Mouse (Mus musculus): ENCODE measurements around the gene Pecr. TPM values are rescaled to one million over a fixed set of nuclear protein-coding genes. Genes with fewer than 3 reads are reported as not detected.
"Not testable (repeated sequence)": the region's sequence is repeated elsewhere in the genome, so short reads cannot be mapped to it uniquely, and the experiment has no call there.

The Pecr gene
- polyA plus RNA-seq, 1 experiment from 2014 or later, result 30.1 TPM

DNA sequence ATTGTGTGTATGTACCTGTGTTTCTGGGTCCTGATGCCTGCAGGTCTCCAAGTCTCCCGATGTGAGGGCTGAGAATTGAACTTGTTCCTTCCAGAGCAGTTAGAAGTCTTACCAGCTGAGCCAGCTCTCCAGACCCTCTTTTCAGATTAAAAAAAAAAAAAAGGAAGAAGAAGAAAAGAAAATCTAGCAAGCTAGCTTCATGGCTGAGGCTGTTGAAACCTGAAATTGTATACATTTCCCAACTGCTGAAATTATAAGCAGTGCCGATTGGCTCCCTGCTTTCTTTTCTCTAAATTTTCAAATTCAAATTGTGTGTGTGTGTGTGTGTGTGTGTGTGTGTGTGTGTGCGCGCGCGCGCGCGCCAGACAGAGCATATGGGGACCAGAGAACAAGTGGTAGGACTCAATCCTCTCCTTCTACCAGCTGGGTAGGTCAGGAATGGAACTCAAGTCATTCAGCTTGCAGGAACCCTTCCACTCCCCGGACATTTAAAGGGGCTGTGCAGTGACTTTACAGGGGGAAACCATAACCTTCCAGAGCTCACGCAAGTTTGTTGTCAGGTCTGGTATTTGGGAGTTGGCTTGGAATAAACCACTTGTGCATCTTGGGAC, 30.1 kb downstream of the Pecr start:
- no peak for ATAC-seq (ENCODE audit: insufficient number of reproducible peaks, insufficient read depth, low FRiP score, low TSS enrichment, low read depth)
- WGBS, result 49% methylated on average over 11 of the region's 11 CpGs
- H3K27me3 ChIP-seq, result no peaks in the 10 kb centered on the region
- peak overlapping the region; percentile 60; the same call in 1 of the 2 replicates for H3K9ac ChIP-seq (replicated peaks)
- H3K36me3 ChIP-seq, result peaks cover 14% of the 10 kb centered on the region; the same call in 1 of the 2 replicates
- H3K4me1 ChIP-seq (replicated peaks), result peaks cover 23% of the 10 kb centered on the region
- H3K27ac ChIP-seq, result peak overlapping the region; percentile 89
- peak overlapping the region; percentile 43 for H3K4me3 ChIP-seq (replicated peaks)
- peak overlapping the region; percentile 64 for H3K4me2 ChIP-seq
- no peaks in the 10 kb centered on the region for H3K9me3 ChIP-seq

DNA sequence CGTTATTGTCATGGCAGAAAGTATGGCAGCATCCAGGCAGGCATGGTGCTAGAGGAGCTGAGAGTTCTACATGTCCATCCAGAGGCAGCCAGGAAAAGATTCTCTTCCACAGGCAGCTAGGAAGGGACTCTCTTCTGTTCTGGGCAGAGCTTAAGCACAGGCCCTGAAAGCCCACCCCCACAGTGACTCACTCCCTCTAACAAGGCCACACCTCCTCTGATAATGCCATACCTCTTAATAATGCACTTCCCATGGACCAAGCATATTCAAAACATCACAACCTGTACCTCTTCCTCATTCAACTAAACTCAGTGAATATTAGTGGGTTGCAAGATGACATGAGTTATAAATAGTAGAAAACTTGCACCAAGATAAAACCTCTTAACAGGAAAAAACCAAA, 32.3 kb downstream of the Pecr start:
- peaks cover 22% of the 10 kb centered on the region for H3K4me1 ChIP-seq (replicated peaks)
- H3K9me3 ChIP-seq, result no peaks in the 10 kb centered on the region
- H3K4me2 ChIP-seq, result no peak overlapping the region
- ATAC-seq (ENCODE audit: insufficient number of reproducible peaks, insufficient read depth, low FRiP score, low TSS enrichment, low read depth), result no peak
- H3K27ac ChIP-seq, result no peak overlapping the region
- H3K36me3 ChIP-seq, result no peaks in the 10 kb centered on the region
- no peak overlapping the region for H3K4me3 ChIP-seq (replicated peaks)
- no peak overlapping the region for H3K9ac ChIP-seq (replicated peaks)
- no peaks in the 10 kb centered on the region for H3K27me3 ChIP-seq
- WGBS, result 82% methylated on average over 1 of the region's 1 CpGs

DNA sequence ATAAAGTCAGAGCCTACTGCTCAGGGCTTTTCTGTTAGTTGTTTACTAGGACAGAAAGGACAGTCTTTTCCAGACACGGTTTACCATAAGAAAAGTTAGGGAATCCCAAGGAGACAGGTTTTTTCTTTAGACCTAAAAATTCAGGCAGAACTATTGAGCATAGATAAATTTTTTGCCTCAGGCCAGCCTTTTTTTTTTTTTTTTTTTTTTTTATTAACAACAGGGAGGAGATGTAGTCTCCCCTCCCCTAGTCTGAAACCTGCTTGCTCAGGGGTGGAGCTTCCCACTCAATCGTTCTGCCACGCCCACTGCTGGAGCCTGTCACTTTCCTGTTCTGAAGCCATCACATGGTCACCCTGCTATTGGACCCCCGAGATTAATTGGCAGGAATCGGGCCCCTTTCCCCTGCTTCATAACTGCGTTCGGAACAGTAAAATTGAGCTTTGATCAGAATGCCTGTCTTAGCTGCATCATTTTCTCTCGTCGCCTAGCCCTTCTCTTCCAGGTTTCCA, 35.8 kb downstream of the Pecr start:
- H3K4me2 ChIP-seq; H3K27ac ChIP-seq; H3K9me3 ChIP-seq; H3K36me3 ChIP-seq; H3K9ac ChIP-seq (replicated peaks); H3K27me3 ChIP-seq; H3K4me1 ChIP-seq (replicated peaks); ATAC-seq (ENCODE audit: insufficient number of reproducible peaks, insufficient read depth, low FRiP score, low TSS enrichment, low read depth); H3K4me3 ChIP-seq (replicated peaks): not testable (repeated sequence)
- 41% methylated on average over 9 of the region's 9 CpGs for WGBS

DNA sequence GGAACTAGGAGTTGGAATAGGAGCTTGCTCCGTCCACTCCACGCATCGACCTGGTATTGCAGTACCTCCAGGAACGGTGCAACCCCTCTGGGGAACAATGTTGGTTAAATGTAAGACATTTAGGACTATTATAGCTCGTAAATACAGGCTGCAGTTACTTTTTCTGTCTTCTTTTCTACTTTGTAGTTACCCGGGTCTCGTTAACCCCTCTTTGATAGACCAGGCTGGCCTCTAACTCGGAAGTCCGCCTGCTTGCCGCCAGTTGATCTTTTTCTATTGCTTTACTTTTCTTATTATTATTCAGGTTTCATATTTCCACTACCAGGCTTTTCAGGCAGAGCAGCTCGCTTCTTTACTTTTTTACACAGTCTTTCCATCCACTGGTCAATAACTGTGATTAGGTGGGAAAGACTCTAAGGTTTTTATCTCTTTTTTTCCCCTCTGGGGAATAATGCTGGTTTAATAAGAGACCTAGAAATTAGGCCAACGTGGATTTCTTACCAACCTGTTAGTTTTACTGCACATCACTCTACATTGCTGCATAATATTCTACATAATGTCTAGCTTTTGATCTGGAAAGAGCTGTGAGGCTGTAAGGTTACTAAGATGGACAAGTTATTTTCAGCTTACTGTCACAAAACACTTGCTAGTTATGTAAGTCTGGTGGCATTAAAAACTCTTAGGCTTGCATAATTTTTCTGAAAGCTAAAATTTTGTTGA, 39.6 kb downstream of the Pecr start:
- Histone ChIP-seq H3K4me2 (peak overlapping the region; percentile 63; the same call in 1 of the 2 replicates), H3K4me1 (replicated peaks) (no peaks in the 10 kb centered on the region), H3K4me3 (replicated peaks) (peak overlapping the region; percentile 43), H3K27ac (peak overlapping the region; percentile 51; the same call in 1 of the 2 replicates), H3K36me3 (no peaks in the 10 kb centered on the region), H3K27me3 (no peaks in the 10 kb centered on the region), H3K9me3 (no peaks in the 10 kb centered on the region), H3K9ac (replicated peaks) (no peak overlapping the region)
- WGBS, result 0% methylated on average over 12 of the region's 12 CpGs
- peak; percentile 88 for ATAC-seq (ENCODE audit: insufficient number of reproducible peaks, insufficient read depth, low FRiP score, low TSS enrichment, low read depth)

DNA sequence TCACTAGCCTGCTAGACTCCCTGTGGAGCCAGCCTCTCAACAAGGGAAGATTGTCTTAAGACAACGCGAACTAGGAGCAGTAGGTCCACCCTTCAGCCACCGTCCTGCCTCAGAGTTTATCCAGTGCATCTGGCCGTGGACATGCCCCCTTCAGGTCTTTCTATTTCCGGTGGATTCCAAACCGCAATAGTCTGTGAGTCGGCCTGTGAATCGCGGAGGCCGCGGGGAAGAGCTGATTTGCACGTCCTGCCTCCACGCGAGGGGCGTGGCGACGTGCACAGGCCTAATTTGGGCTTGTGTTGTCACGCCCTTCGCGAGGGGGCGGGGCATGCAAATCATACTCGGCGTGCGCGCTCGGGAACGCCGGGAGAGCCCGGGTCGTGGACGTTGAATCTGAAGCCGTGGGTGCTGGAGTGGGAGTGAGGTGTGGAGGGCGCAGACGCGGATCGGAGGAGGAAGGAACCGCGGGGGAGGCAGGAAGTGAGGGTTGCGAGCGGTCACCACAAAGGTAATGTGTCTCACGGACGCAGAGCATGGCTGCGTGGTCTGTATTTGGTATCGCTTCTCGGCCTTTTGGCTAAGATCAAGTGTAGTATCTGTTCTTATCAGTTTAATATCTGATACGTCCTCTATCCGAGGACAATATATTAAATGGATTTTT, 40.3 kb downstream of the Pecr start:
- ATAC-seq (ENCODE audit: insufficient number of reproducible peaks, insufficient read depth, low FRiP score, low TSS enrichment, low read depth), result peak; percentile 92
- H3K4me3 ChIP-seq (replicated peaks), result peak overlapping the region; percentile 43
- H3K4me2 ChIP-seq, result peak overlapping the region; percentile 63
- H3K27me3 ChIP-seq, result no peaks in the 10 kb centered on the region
- peak overlapping the region; percentile 98 for H3K27ac ChIP-seq
- no peaks in the 10 kb centered on the region for H3K4me1 ChIP-seq (replicated peaks)
- no peaks in the 10 kb centered on the region for H3K36me3 ChIP-seq
- under 1% methylated on average over 47 of the region's 47 CpGs for WGBS
- peak overlapping the region; percentile 72 for H3K9ac ChIP-seq (replicated peaks)
- no peaks in the 10 kb centered on the region for H3K9me3 ChIP-seq

DNA sequence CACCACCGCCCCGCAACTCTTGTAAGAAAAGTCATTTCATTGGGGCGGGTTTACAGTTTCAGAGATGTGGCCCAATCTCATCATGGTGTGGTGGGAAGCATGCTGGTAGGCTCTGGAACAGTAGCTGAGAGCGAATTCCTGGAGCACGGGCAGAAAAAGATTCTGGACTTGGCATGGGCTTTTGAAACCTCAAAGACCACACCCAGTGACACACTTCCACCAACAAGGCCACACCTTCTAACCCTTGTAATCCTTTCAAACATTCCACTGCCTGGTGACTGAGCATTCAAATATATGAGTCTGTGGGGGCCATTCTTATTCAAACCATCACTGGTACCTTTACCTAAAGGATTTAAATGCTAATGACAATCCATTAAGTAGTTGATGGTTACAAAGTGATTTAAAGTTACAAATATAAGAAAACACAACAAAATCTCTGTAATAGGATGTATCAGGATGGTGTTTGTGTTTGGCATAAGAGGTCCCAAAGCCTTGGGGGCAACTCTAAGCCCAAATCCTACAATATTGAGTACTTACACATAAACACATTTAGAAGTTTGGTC, 41.5 kb downstream of the Pecr start:
- no peak overlapping the region for H3K4me3 ChIP-seq (replicated peaks)
- no peak for ATAC-seq (ENCODE audit: insufficient number of reproducible peaks, insufficient read depth, low FRiP score, low TSS enrichment, low read depth)
- no peaks in the 10 kb centered on the region for H3K36me3 ChIP-seq
- H3K9me3 ChIP-seq, result no peaks in the 10 kb centered on the region
- WGBS, result 84% methylated on average over 5 of the region's 5 CpGs
- no peaks in the 10 kb centered on the region; the same call in 1 of the 2 replicates for H3K27me3 ChIP-seq
- H3K4me2 ChIP-seq, result no peak overlapping the region
- H3K9ac ChIP-seq (replicated peaks), result no peak overlapping the region
- H3K4me1 ChIP-seq (replicated peaks), result peaks cover 8% of the 10 kb centered on the region
- no peak overlapping the region for H3K27ac ChIP-seq

DNA sequence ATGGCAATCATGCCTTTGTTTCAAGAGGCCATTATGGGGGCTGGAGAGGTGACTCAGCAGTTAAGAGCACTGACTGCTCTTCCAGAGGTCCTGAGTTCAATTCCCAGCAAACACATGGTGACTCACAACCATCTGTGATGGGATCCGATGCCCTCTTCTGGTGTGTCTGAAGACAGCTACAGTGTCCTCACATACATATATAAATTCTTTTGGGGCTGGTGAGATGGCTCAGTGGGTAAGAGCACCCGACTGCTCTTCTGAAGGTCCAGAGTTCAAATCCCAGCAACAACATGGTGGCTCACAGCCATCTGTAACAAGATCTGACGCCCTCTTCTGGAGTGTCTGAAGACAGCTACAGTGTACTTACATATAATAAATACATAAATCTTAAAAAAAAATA, 45.0 kb downstream of the Pecr start:
- H3K27me3 ChIP-seq, result peaks cover 14% of the 10 kb centered on the region

DNA sequence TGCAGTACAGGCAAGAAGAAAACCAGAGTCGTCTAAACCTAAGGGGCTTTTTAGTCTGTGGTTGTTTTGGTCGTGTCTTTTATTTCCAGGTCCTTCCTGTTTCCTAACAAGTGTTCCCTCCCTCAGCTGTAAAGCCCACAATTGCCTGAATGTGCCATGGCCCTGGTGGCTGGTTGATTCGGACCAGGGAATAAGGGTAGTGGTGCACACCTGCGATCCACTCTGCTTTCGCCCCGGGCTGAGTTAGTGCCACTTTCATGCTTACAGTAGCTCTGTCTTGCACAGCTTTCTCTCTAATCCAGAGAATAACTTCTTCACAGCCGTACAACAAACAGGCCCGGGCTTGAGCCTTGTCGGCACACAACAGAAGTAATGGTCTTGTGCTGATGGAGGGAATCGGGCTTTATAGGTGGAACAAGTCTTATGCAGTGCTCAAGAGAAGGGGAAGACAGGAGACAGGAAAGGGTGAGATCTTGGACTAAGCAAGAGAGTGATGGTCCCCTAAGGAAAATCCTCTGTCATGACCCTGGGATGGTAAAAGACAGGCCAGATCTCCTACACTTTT, 46.0 kb downstream of the Pecr start:
- 0 out of 2 replicates have a peak overlapping the region, but pooled peaks have one; percentile 13 for H3K4me3 ChIP-seq (replicated peaks)
- H3K9me3 ChIP-seq, result no peaks in the 10 kb centered on the region
- WGBS, result 57% methylated on average over 10 of the region's 10 CpGs
- H3K4me1 ChIP-seq (replicated peaks), result peaks cover 9% of the 10 kb centered on the region
- H3K9ac ChIP-seq (replicated peaks), result 0 out of 2 replicates have a peak overlapping the region, but pooled peaks have one; percentile 27
- H3K27ac ChIP-seq, result no peak overlapping the region; the same call in 1 of the 2 replicates
- ATAC-seq (ENCODE audit: insufficient number of reproducible peaks, insufficient read depth, low FRiP score, low TSS enrichment, low read depth), result no peak
- peak overlapping the region; percentile 44 for H3K4me2 ChIP-seq
- H3K27me3 ChIP-seq, result peaks cover 14% of the 10 kb centered on the region
- H3K36me3 ChIP-seq, result no peaks in the 10 kb centered on the region

More for the DNA sequence above, 45.0 kb downstream of the Pecr start:
- H3K36me3 ChIP-seq; H3K4me3 ChIP-seq (replicated peaks); H3K4me2 ChIP-seq; H3K4me1 ChIP-seq (replicated peaks); ATAC-seq (ENCODE audit: insufficient number of reproducible peaks, insufficient read depth, low FRiP score, low TSS enrichment, low read depth); H3K27ac ChIP-seq; H3K9me3 ChIP-seq; H3K9ac ChIP-seq (replicated peaks): not testable (repeated sequence)
- 79% methylated on average over 3 of the region's 3 CpGs for WGBS

DNA sequence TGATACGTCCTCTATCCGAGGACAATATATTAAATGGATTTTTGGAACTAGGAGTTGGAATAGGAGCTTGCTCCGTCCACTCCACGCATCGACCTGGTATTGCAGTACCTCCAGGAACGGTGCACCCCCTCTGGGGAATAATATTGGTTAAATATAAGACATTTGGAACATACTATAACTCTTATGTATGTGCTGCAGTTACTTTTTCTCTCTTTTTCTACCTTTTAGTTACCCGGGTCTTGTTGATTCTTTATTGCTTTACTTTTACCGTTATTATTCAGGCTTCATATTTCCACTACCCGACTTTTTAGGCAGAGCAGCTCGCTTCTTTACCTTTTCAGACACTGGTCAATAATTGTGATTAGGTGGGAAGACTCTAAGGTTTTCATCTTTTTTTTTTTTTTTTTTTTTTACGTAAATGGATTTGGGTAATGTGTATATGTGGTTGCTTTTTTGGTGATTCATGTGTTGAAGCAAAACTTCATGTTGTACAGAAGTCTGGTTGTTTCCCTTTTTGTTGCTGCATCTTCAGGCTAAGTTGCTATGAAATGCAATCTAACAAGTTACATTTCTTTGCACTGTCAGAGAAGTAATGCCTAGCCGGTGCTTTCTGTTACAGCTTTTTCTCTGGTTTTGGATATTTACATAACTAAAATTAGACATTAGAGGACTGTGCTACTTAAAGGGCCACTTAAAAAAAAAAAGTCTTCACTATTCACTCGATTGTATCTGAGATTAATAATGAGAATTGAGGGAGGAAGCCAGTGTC, 46.9 kb downstream of the Pecr start:
- peaks cover 9% of the 10 kb centered on the region for H3K4me1 ChIP-seq (replicated peaks)
- peak overlapping the region; percentile 44 for H3K4me2 ChIP-seq
- 5% methylated on average over 11 of the region's 13 CpGs for WGBS
- H3K36me3 ChIP-seq, result no peaks in the 10 kb centered on the region
- ATAC-seq (ENCODE audit: insufficient number of reproducible peaks, insufficient read depth, low FRiP score, low TSS enrichment, low read depth), result peak; percentile 80; the same call in 1 of the 2 replicates
- no peak overlapping the region for H3K27ac ChIP-seq
- H3K9ac ChIP-seq (replicated peaks), result no peak overlapping the region
- H3K9me3 ChIP-seq, result no peaks in the 10 kb centered on the region
- peak overlapping the region; percentile 21; the same call in 1 of the 2 replicates for H3K4me3 ChIP-seq (replicated peaks)
- H3K27me3 ChIP-seq, result peaks cover 14% of the 10 kb centered on the region

DNA sequence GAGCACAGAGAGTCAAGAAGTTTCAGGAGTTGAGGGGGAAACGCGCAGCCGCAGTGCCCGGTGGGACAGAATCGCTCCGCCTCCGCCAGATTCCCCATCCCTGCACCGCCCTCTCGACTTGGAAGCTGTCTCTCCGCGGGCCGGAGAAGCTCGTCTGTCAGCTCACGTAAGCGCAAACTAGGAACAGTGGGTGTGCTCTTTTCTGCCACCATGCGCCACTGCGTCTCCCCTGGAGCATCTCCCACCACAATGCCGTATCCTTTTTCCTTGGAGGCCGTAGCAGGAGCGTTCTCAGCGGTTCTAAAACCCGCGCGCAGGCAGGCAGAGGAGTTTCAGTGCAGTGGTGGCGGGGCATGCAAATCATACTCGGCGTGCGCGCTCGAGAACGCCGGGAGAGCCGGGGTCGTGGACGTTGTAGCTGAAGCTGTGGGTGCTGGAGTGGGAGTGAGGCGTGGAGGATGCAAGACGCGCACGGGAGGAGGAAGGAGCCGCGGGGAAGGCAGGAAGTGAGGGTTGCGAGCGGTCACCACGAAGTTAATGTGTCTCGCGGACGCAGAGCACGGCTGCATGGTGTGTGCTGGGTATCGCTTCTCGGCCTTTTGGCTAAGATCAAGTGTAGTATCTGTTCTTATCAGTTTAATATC, 47.6 kb downstream of the Pecr start:
- ATAC-seq (ENCODE audit: insufficient number of reproducible peaks, insufficient read depth, low FRiP score, low TSS enrichment, low read depth), result peak; percentile 72
- Histone ChIP-seq H3K27me3 (peaks cover 14% of the 10 kb centered on the region), H3K9ac (replicated peaks) (peak overlapping the region; percentile 60), H3K4me2 (peak overlapping the region; percentile 64), H3K27ac (peak overlapping the region; percentile 81), H3K4me3 (replicated peaks) (peak overlapping the region; percentile 57)
- not testable (repeated sequence) for H3K9me3 ChIP-seq; H3K4me1 ChIP-seq (replicated peaks); H3K36me3 ChIP-seq
- under 1% methylated on average over 35 of the region's 50 CpGs for WGBS

All from limb, embryonic 12.5 days (tissue).